Mouse (Mus musculus) intestine, embryonic 14.5 days (tissue): Measurements from ENCODE around the gene Ints11. TPM values are rescaled to one million over a fixed set of nuclear protein-coding genes. Genes with fewer than 3 reads are reported as not detected.

Experiments used
- ATAC-seq: fragments of 200-750 bp; cut with Nextera tagmentation; replicated peaks from 2 replicates; pipeline ENCODE4 v1.8.0; 2017; ENCODE audit warnings: low read depth, moderate number of reproducible peaks, moderate TSS enrichment, moderate library complexity; ENCODE audit not compliant: low FRiP score, low TSS enrichment
- DNase-seq: peaks from one replicate; pipeline ENCODE4 v3.0.0-alpha.2; 2018; ENCODE audit warnings: low spot score
- H3K27ac ChIP-seq: fragments of 300-500 bp; sonication (generic); 2 replicates; pipeline ENCODE4 v1.5.1; 2014; ENCODE audit warnings: low read depth, mild to moderate bottlenecking, control low read depth
- H3K27me3 ChIP-seq: fragments of 300-500 bp; sonication (generic); replicated peaks from 2 replicates; pipeline ENCODE4 v1.6.1; 2014; ENCODE audit warnings: low read length, control low read depth; ENCODE audit not compliant: control insufficient read depth, insufficient read depth
- H3K36me3 ChIP-seq: fragments of 300-500 bp; sonication (generic); 2 replicates; pipeline ENCODE4 v1.6.1; 2014; ENCODE audit warnings: low read length, control low read depth; ENCODE audit not compliant: control insufficient read depth, insufficient read depth
- H3K4me1 ChIP-seq: fragments of 300-500 bp; sonication (generic); replicated peaks from 2 replicates; pipeline ENCODE4 v1.6.1; 2014; ENCODE audit warnings: low read length, control low read depth, mixed read lengths; ENCODE audit not compliant: control insufficient read depth, insufficient read depth
- H3K4me2 ChIP-seq: fragments of 300-500 bp; sonication (generic); 2 replicates; pipeline ENCODE4 v1.6.1; 2014; ENCODE audit warnings: low read length
- H3K4me3 ChIP-seq: fragments of 300-500 bp; sonication (generic); 2 replicates; pipeline ENCODE4 v1.5.1; 2014; ENCODE audit warnings: low read depth, low read length, control low read depth, mixed read lengths
- H3K9ac ChIP-seq: fragments of 300-500 bp; sonication (generic); 2 replicates; pipeline ENCODE4 v1.6.1; 2014; ENCODE audit warnings: mild to moderate bottlenecking, low read length
- H3K9me3 ChIP-seq: fragments of 300-500 bp; sonication (generic); 2 replicates; pipeline ENCODE4 v1.6.1; 2016; ENCODE audit warnings: low read length, control low read depth; ENCODE audit not compliant: control insufficient read depth
- WGBS: fragments of 180-500 bp; shearing (Covaris S2); extraction: QIAGEN DNeasy Blood & Tissue Kit; methylation state at CpG from one replicate; pipeline ENCODE4 v1.1.7; 2014; 5-methylcytosine and 5-hydroxymethylcytosine counted together
- polyA plus RNA-seq: library from polyadenylated mRNA; unstranded; fragments of >200 nt; fragmentation: Nextera tagmentation; extraction: Ambion mirVana; gene quantifications from 2 replicates; pipeline ENCODE4 v1.2.1, GENCODE M21; 2014

The Ints11 gene
- polyA plus RNA-seq, 1 experiment from 2014 or later = 69.3 TPM

GRCm38 (mm10) chr4:155841651-155842270 is 27.6 kb upstream of the Ints11 start:
- no peaks in the 10 kb centered on the region for H3K9me3 ChIP-seq
- ATAC-seq = 0 out of 2 replicates have a peak, but pooled peaks have one; percentile 4
- H3K9ac ChIP-seq = no peak overlapping the region
- H3K36me3 ChIP-seq = peaks cover 17% of the 10 kb centered on the region
- no peaks in the 10 kb centered on the region for H3K27me3 ChIP-seq
- H3K4me1 ChIP-seq = peaks cover 41% of the 10 kb centered on the region
- H3K4me2 ChIP-seq = peak overlapping the region; percentile 95
- WGBS = 41% methylated on average over 38 of the region's 38 CpGs
- H3K27ac ChIP-seq = no peak overlapping the region
- H3K4me3 ChIP-seq = peak overlapping the region; percentile 43; the same call in 1 of the 2 replicates
- no peak for DNase-seq

- ATAC-seq (no peak), DNase-seq (no peak)
- Histone ChIP-seq H3K27ac (no peak overlapping the region), H3K4me2 (no peak overlapping the region), H3K4me1 (peaks cover 36% of the 10 kb centered on the region), H3K9me3 (no peaks in the 10 kb centered on the region), H3K36me3 (peaks cover 17% of the 10 kb centered on the region), H3K4me3 (no peak overlapping the region), H3K9ac (no peak overlapping the region), H3K27me3 (no peaks in the 10 kb centered on the region)
- WGBS = 93% methylated on average over 5 of the region's 5 CpGs
These were observed 26.1 kb upstream of the Ints11 start for GRCm38 (mm10) chr4:155843231-155843630.

- Histone ChIP-seq H3K9ac (peak within 1 kb of the TSS; percentile 85), H3K36me3 (peaks cover 17% of the 10 kb centered on the region), H3K4me3 (peak within 1 kb of the TSS; percentile 79), H3K4me1 (peaks cover 23% of the 10 kb centered on the region), H3K9me3 (no peaks in the 10 kb centered on the region), H3K4me2 (peak within 1 kb of the TSS; percentile 95), H3K27me3 (no peaks in the 10 kb centered on the region), H3K27ac (peak within 1 kb of the TSS; percentile 43)
- DNase-seq (peak; percentile 98), ATAC-seq (peak; percentile 91)
- WGBS = 3% methylated on average over 62 of the region's 65 CpGs
These were observed 22.3 kb upstream of the Ints11 start, which contains the start of gene Dvl1 for GRCm38 (mm10) chr4:155846871-155847578. Gene Dvl1, plus strand, starts transcription at chr4:155847402.

GRCm38 (mm10) chr4:155847591-155848352 is 21.6 kb upstream of the Ints11 start:
- H3K27me3 ChIP-seq = no peaks in the 10 kb centered on the region
- H3K27ac ChIP-seq = peak overlapping the region; percentile 33
- ATAC-seq (peak; percentile 57), DNase-seq (peak; percentile 81)
- H3K9me3 ChIP-seq = no peaks in the 10 kb centered on the region
- peak overlapping the region; percentile 79 for H3K4me3 ChIP-seq
- peak overlapping the region; percentile 85 for H3K9ac ChIP-seq
- H3K4me1 ChIP-seq = peaks cover 23% of the 10 kb centered on the region
- 3% methylated on average over 66 of the region's 69 CpGs for WGBS
- peaks cover 12% of the 10 kb centered on the region for H3K36me3 ChIP-seq
- peak overlapping the region; percentile 95 for H3K4me2 ChIP-seq

GRCm38 (mm10) chr4:155848434-155849095 is 20.8 kb upstream of the Ints11 start:
- ATAC-seq (no peak), DNase-seq (no peak)
- H3K9me3 ChIP-seq = no peaks in the 10 kb centered on the region
- H3K4me2 ChIP-seq = peak overlapping the region; percentile 95
- WGBS = 60% methylated on average over 7 of the region's 7 CpGs
- H3K9ac ChIP-seq = peak overlapping the region; percentile 85
- peaks cover 23% of the 10 kb centered on the region for H3K4me1 ChIP-seq
- peak overlapping the region; percentile 79 for H3K4me3 ChIP-seq
- H3K27ac ChIP-seq = no peak overlapping the region
- H3K36me3 ChIP-seq = peaks cover 6% of the 10 kb centered on the region
- no peaks in the 10 kb centered on the region for H3K27me3 ChIP-seq

- no peak for ATAC-seq
- no peak overlapping the region for H3K27ac ChIP-seq
- H3K9ac ChIP-seq = no peak overlapping the region
- peaks cover 23% of the 10 kb centered on the region for H3K4me1 ChIP-seq
- H3K9me3 ChIP-seq = no peaks in the 10 kb centered on the region
- H3K4me2 ChIP-seq = no peak overlapping the region
- H3K27me3 ChIP-seq = no peaks in the 10 kb centered on the region
- 86% methylated on average over 2 of the region's 2 CpGs for WGBS
- peaks cover 8% of the 10 kb centered on the region for H3K36me3 ChIP-seq
- DNase-seq = no peak
- H3K4me3 ChIP-seq = no peak overlapping the region
These were observed 20.0 kb upstream of the Ints11 start for GRCm38 (mm10) chr4:155849391-155849790.

GRCm38 (mm10) chr4:155849792-155850451 is 19.4 kb upstream of the Ints11 start:
- no peak for DNase-seq
- Histone ChIP-seq H3K9ac (no peak overlapping the region), H3K36me3 (peaks cover 13% of the 10 kb centered on the region), H3K4me1 (peaks cover 23% of the 10 kb centered on the region), H3K9me3 (no peaks in the 10 kb centered on the region), H3K4me2 (no peak overlapping the region), H3K27me3 (no peaks in the 10 kb centered on the region), H3K27ac (no peak overlapping the region), H3K4me3 (no peak overlapping the region)
- no peak for ATAC-seq
- 97% methylated on average over 3 of the region's 3 CpGs for WGBS

GRCm38 (mm10) chr4:155851368-155851767 is 18.0 kb upstream of the Ints11 start:
- Histone ChIP-seq H3K9ac (no peak overlapping the region), H3K4me2 (no peak overlapping the region), H3K9me3 (no peaks in the 10 kb centered on the region), H3K27ac (no peak overlapping the region), H3K27me3 (no peaks in the 10 kb centered on the region), H3K4me3 (no peak overlapping the region), H3K36me3 (peaks cover 26% of the 10 kb centered on the region), H3K4me1 (peaks cover 23% of the 10 kb centered on the region)
- DNase-seq = no peak
- 89% methylated on average over 3 of the region's 3 CpGs for WGBS
- no peak for ATAC-seq
